Comparison of ENCODE assay signal across 28 mouse cellular contexts in genomic region chr1:178258821-178259220, GRCm38 (mm10).
"Had no signal": no experiment of that assay in that cellular context is flagged by ENCODE, and none has a peak within 500 bp of the region (broad histone marks: within the 10 kb centered on the region; RNA-seq: fewer than 3 reads in every experiment).

No protein-coding gene starts in this region.

- H3K9ac ChIP-seq: embryonic facial prominence, embryonic 12.5 days; embryonic facial prominence, embryonic 13.5 days; embryonic facial prominence, embryonic 15.5 days; forebrain, embryonic 12.5 days; forebrain, embryonic 13.5 days; forebrain, embryonic 15.5 days; forebrain, postnatal 0 days had no signal

- ATAC-seq: forebrain, embryonic 13.5 days; forebrain, embryonic 14.5 days; forebrain, embryonic 15.5 days; forebrain, embryonic 16.5 days; forebrain, postnatal 0 days had no signal

- DNase-seq: cerebellum, adult 18-20 months; cerebellum, adult 8-10 months; cerebellum, adult 9-10 months; cerebellum, adult 9-11 months; cerebellum, postnatal 10 days; cerebellum, postnatal 14 days; cerebellum, postnatal 25 days; cerebellum, postnatal 36 days; embryo, embryonic 11 days; forebrain, postnatal 0 days; gastrocnemius, adult 2 months; gastrocnemius, postnatal 10 days; gastrocnemius, postnatal 14 days; gastrocnemius, postnatal 25 days; gastrocnemius, postnatal 36 days; heart, adult 18-20 months had no signal

- H3K27me3 ChIP-seq: embryonic facial prominence, embryonic 12.5 days; embryonic facial prominence, embryonic 13.5 days; embryonic facial prominence, embryonic 15.5 days; forebrain, embryonic 12.5 days; forebrain, embryonic 13.5 days; forebrain, embryonic 15.5 days had no signal

- H3K9me3 ChIP-seq: embryonic facial prominence, embryonic 10.5 days; embryonic facial prominence, embryonic 12.5 days; embryonic facial prominence, embryonic 13.5 days; embryonic facial prominence, embryonic 15.5 days; forebrain, embryonic 10.5 days; forebrain, embryonic 12.5 days; forebrain, embryonic 13.5 days; forebrain, embryonic 15.5 days had no signal

- H3K4me1 ChIP-seq: embryonic facial prominence, embryonic 10.5 days; embryonic facial prominence, embryonic 12.5 days; embryonic facial prominence, embryonic 13.5 days; embryonic facial prominence, embryonic 15.5 days; forebrain, embryonic 10.5 days; forebrain, embryonic 12.5 days; forebrain, embryonic 13.5 days; forebrain, embryonic 15.5 days had no signal

- H3K4me3 ChIP-seq: embryonic facial prominence, embryonic 10.5 days; embryonic facial prominence, embryonic 12.5 days; embryonic facial prominence, embryonic 13.5 days; embryonic facial prominence, embryonic 15.5 days; erythroblast, embryonic 14.5 days; forebrain, embryonic 10.5 days; forebrain, embryonic 12.5 days; forebrain, embryonic 13.5 days; forebrain, embryonic 15.5 days; gastrocnemius, adult 2 months; heart, adult 2 months had no signal

- H3K27ac ChIP-seq: embryonic facial prominence, embryonic 10.5 days; embryonic facial prominence, embryonic 12.5 days; embryonic facial prominence, embryonic 13.5 days; embryonic facial prominence, embryonic 15.5 days; forebrain, embryonic 10.5 days; forebrain, embryonic 12.5 days; forebrain, embryonic 13.5 days; forebrain, embryonic 15.5 days; gastrocnemius, adult 2 months; heart, adult 2 months had no signal

- H3K4me2 ChIP-seq: embryonic facial prominence, embryonic 12.5 days; embryonic facial prominence, embryonic 13.5 days; embryonic facial prominence, embryonic 15.5 days; forebrain, embryonic 12.5 days; forebrain, embryonic 13.5 days; forebrain, embryonic 15.5 days had no signal
